Comparison of ENCODE assay signal across 8 mouse cellular contexts in genomic region chr2:20520099-20520475, GRCm38 (mm10).
DNase-seq lines count a peak whose midpoint lies in the region; ATAC-seq and TF ChIP-seq lines count a peak whose summit lies in the region.

No protein-coding gene starts in this region.

- peak overlapping the region; percentile 91 for H3K4me2 ChIP-seq in heart, embryonic 16.5 days (ENCODE audit: low read depth, low read length)

- no peaks in the 10 kb centered on the region for H3K27me3 ChIP-seq in kidney, adult 2 months (replicated peaks; ENCODE audit: control insufficient read depth, insufficient read depth, low read length)
- no peaks in the 10 kb centered on the region for H3K27me3 ChIP-seq in heart, embryonic 16.5 days (ENCODE audit: control insufficient read depth, insufficient read depth, low read length)

- no peaks in the 10 kb centered on the region for H3K9me3 ChIP-seq in heart, embryonic 16.5 days (replicated peaks; ENCODE audit: control insufficient read depth, low read length)

- H3K4me3 ChIP-seq in kidney, adult 2 months (ENCODE audit: insufficient read depth, low read depth, low read length) = peak overlapping the region; percentile 81
- peak overlapping the region; percentile 71 for H3K4me3 ChIP-seq in heart, embryonic 16.5 days (ENCODE audit: low read length)

- no peak for ATAC-seq in heart, embryonic 16.5 days (replicated peaks; ENCODE audit: extremely low read depth, insufficient read depth, low FRiP score)
- ATAC-seq in inflammation-experienced regulatory T-cells, adult 6 months = no peak

- H3K27ac ChIP-seq in kidney, adult 2 months (ENCODE audit: insufficient read depth, low read depth, low read length) = peak overlapping the region; percentile 8; the same call in 1 of the 2 replicates
- peak overlapping the region; percentile 84 for H3K27ac ChIP-seq in heart, embryonic 16.5 days (ENCODE audit: low read length)

- no peak for TF ChIP-seq POLR2A in kidney, adult 2 months (IDR thresholded peaks at IDR 0.05; ENCODE audit: low read depth, low read length)

- TF ChIP-seq CTCF in kidney, adult 2 months (conservative IDR thresholded peaks at IDR 0.05; ENCODE audit: insufficient read depth, insufficient read length, low read depth, low read length) = no peak

- no peaks in the 10 kb centered on the region for H3K36me3 ChIP-seq in kidney, adult 2 months (ENCODE audit: control insufficient read depth, insufficient read depth, low read length)
- no peaks in the 10 kb centered on the region for H3K36me3 ChIP-seq in heart, embryonic 16.5 days (ENCODE audit: control insufficient read depth, insufficient read depth)

- peaks cover 8% of the 10 kb centered on the region; the same call in 1 of the 2 replicates for H3K4me1 ChIP-seq in kidney, adult 2 months (ENCODE audit: control insufficient read depth, insufficient read depth, low read length)
- H3K4me1 ChIP-seq in heart, embryonic 16.5 days (ENCODE audit: control insufficient read depth, insufficient read depth, low read length) = peaks cover 6% of the 10 kb centered on the region

- peak overlapping the region; percentile 79 for H3K9ac ChIP-seq in heart, embryonic 16.5 days (ENCODE audit: low read length)

- no peak for DNase-seq in kidney, adult 2 months
- DNase-seq in kidney, postnatal 25 days = no peak
- DNase-seq in brain, adult 2 months (ENCODE audit: low read depth, low spot score) = peak; percentile 12
- peak; percentile 18 for DNase-seq in lung, postnatal 36 days
- DNase-seq in frontal cortex, postnatal 14 days (ENCODE audit: low spot score in 2 of 2) = no peak
- no peak for DNase-seq in testis, postnatal 14 days (ENCODE audit: low spot score)

- WGBS in kidney, adult 2 months = 1% methylated on average over 12 of the region's 12 CpGs
- under 1% methylated on average over 12 of the region's 12 CpGs for WGBS in heart, embryonic 16.5 days

Comparison
In these comparisons a context has a peak if more than half of its experiments do, and no peak if none do; other contexts are left out.
1. DNase-seq: peak in brain, adult 2 months (single experiment) and lung, postnatal 36 days (single experiment); none in kidney, adult 2 months (single experiment), kidney, postnatal 25 days (0 of 2), frontal cortex, postnatal 14 days (0 of 2) and testis, postnatal 14 days (single experiment).